Mouse (Mus musculus) heart, embryonic 10.5 days (tissue): ENCODE results near the gene Mphosph10. TPM values are rescaled to one million over a fixed set of nuclear protein-coding genes. Genes with fewer than 3 reads are reported as not detected.

Experiments
- DNase-seq: peaks from one replicate; pipeline ENCODE4 v3.0.0-alpha.2; 2017; ENCODE audit warnings: low spot score
- H3K27ac ChIP-seq: fragments of 300-500 bp; sonication (generic); 2 replicates; pipeline ENCODE4 v1.5.1; 2016; ENCODE audit warnings: mild to moderate bottlenecking
- H3K27me3 ChIP-seq: fragments of 300-500 bp; sonication (generic); 2 replicates; pipeline ENCODE4 v1.6.1; 2016; ENCODE audit warnings: mild to moderate bottlenecking; ENCODE audit not compliant: poor library complexity, insufficient read depth, severe bottlenecking
- H3K36me3 ChIP-seq: fragments of 300-500 bp; sonication (generic); 2 replicates; pipeline ENCODE4 v1.6.1; 2016; ENCODE audit warnings: mild to moderate bottlenecking, moderate library complexity
- H3K4me1 ChIP-seq: fragments of 300-500 bp; sonication (generic); 2 replicates; pipeline ENCODE4 v1.6.1; 2016; ENCODE audit warnings: mild to moderate bottlenecking
- H3K4me3 ChIP-seq: fragments of 300-500 bp; sonication (generic); 2 replicates; pipeline ENCODE4 v1.5.1; 2016; ENCODE audit warnings: mild to moderate bottlenecking, moderate library complexity
- H3K9me3 ChIP-seq: fragments of 300-500 bp; sonication (generic); 2 replicates; pipeline ENCODE4 v1.6.1; 2016; ENCODE audit warnings: mild to moderate bottlenecking, moderate library complexity
- WGBS: fragments of 180-500 bp; shearing (Covaris S2); methylation state at CpG from one replicate; pipeline ENCODE4 v1.1.7; 2016; 5-methylcytosine and 5-hydroxymethylcytosine counted together
- polyA plus RNA-seq: library from polyadenylated mRNA; unstranded; fragments of >200 nt; fragmentation: Nextera tagmentation; extraction: Ambion mirVana; gene quantifications from 2 replicates; pipeline ENCODE4 v1.2.1, GENCODE M21; 2016

Gene Mphosph10
- polyA plus RNA-seq, 1 experiment from 2014 or later: 47.8 TPM

DNA sequence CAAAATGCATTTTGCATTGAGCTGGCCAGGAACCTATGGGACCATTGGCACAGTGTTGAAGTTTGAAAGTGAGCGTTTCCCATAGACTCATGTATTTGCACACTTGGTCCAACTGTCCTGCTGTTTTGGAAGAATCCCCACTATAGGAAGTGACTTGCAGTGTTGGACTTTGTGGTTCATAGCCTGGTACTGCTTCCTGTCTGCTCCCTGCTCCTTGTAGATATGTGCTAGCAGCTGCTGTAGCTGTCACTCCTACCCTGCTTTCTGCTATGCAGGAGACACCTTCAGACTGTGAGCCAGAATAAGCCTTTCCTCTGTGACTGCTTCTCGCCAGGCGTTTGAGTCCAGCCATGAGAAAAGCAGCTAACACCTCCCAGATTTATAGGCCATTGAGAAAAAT lies 60.8 kb downstream of the Mphosph10 start:
- Histone ChIP-seq H3K27ac (no peak overlapping the region), H3K9me3 (no peaks in the 10 kb centered on the region), H3K27me3 (no peaks in the 10 kb centered on the region), H3K4me3 (no peak overlapping the region), H3K4me1 (no peaks in the 10 kb centered on the region), H3K36me3 (peaks cover 28% of the 10 kb centered on the region)
- WGBS: 91% methylated on average over 3 of the region's 3 CpGs
- DNase-seq: no peak

DNA sequence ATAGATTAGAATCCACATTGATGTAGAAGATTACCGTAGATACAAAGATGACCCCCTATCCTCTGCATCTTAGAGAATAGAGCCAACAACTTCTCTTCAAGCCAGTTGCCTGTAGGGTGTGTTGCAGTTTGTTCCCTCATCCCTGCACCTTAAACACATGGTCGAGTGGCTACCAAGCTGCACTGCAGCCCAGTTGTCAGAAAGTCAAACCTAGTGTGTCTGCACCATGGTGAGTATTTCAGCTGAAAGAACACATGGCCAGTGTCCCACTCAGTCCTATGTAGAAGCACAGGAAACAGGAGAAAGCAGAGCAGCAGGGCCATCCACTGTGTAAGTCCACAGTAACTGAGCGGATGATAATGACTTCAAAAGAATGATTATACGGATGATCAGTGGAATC lies 64.6 kb downstream of the Mphosph10 start:
- 86% methylated on average over 4 of the region's 4 CpGs for WGBS
- Histone ChIP-seq H3K36me3 (peaks cover 16% of the 10 kb centered on the region), H3K9me3 (no peaks in the 10 kb centered on the region)

DNA sequence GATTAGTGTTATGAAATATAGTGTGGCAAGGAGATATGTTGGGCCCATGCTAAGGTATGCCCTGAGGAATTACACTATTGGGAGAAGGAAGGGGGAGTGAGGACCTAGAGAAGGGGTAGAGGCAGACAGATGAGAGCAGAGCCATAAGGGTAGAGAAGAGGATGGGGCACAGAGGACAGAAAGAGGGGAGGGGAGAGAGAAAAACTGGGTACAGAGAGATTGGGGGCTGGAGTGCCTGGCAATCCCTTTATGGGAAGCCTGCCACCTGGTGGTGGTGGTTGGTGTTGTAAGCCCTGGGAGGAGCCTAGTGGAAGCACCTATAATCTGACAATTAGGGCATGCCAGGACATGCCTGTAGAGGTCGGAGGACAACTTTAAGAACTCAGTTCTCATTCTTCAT lies 65.2 kb downstream of the Mphosph10 start:
- no peaks in the 10 kb centered on the region for H3K27me3 ChIP-seq
- H3K9me3 ChIP-seq: no peaks in the 10 kb centered on the region
- H3K4me3 ChIP-seq: no peak overlapping the region
- 24% methylated on average over 1 of the region's 1 CpGs for WGBS
- no peak overlapping the region for H3K27ac ChIP-seq
- no peak for DNase-seq
- H3K36me3 ChIP-seq: peaks cover 17% of the 10 kb centered on the region
- H3K4me1 ChIP-seq: no peaks in the 10 kb centered on the region

More for the DNA sequence above, 64.6 kb downstream of the Mphosph10 start:
- H3K4me1 ChIP-seq: no peaks in the 10 kb centered on the region
- H3K4me3 ChIP-seq: no peak overlapping the region
- H3K27me3 ChIP-seq: no peaks in the 10 kb centered on the region
- no peak overlapping the region for H3K27ac ChIP-seq
- no peak for DNase-seq

Other genes with a start within 250 kb of the Mphosph10 start
- gene Trpm1, start 238.4 kb downstream of the Mphosph10 start, polyA plus RNA-seq: 0.21 and 0.37 TPM in 2 replicates
- gene Mtmr10, start 104.6 kb downstream of the Mphosph10 start, polyA plus RNA-seq: 7.0 and 7.2 TPM in 2 replicates
- 5.3 and 6.6 TPM in 2 replicates for gene Fan1, start 18.2 kb downstream of the Mphosph10 start, polyA plus RNA-seq
- 58.2 and 73.7 TPM in 2 replicates for gene Mcee, start 339 bp upstream of the Mphosph10 start, polyA plus RNA-seq
- 0.28 and 1.0 TPM in 2 replicates for gene Apba2, start 109.4 kb upstream of the Mphosph10 start, polyA plus RNA-seq